Mouse (Mus musculus) lung, adult 2 months (tissue): ENCODE results near the gene Jtb.

Experiments
- CTCF ChIP-seq: fragments of 200-500 bp; IDR thresholded peaks from 2 replicates; pipeline ENCODE4 v1.5.1; 2011; ENCODE audit warnings: mild to moderate bottlenecking, low read length, control low read depth; ENCODE audit not compliant: insufficient read depth
- POLR2A ChIP-seq: fragments of 200-500 bp; IDR thresholded peaks from 2 replicates; pipeline ENCODE4 v1.6.1; 2011; ENCODE audit warnings: low read depth, mild to moderate bottlenecking, control low read depth, low read length, borderline replicate concordance; ENCODE audit errors: extremely low read depth

- TF ChIP-seq CTCF (no peak), POLR2A (no peak)
These were observed 39.4 kb downstream of the Jtb start for GRCm38 (mm10) chr3:90270784-90271183.
